Mouse (Mus musculus) thymus, postnatal 0 days (tissue): ENCODE data around the gene Guk1. TPM values are rescaled to one million over a fixed set of nuclear protein-coding genes. Genes with fewer than 3 reads are reported as not detected.
A peak's percentile ranks its signal among the peaks of the same experiment; 100 is the strongest.
"Not testable (repeated sequence)": the region's sequence is repeated elsewhere in the genome, so short reads cannot be mapped to it uniquely, and the experiment has no call there.

Experiments used
- DNase-seq: peaks from one replicate; pipeline ENCODE4 v3.0.0-alpha.2; 2015; ENCODE audit warnings: low spot score
- polyA plus RNA-seq: library from polyadenylated mRNA; unstranded; fragments of >200 nt; fragmentation: Nextera tagmentation; extraction: Ambion mirVana; gene quantifications from 2 replicates; pipeline ENCODE4 v1.2.1, GENCODE M21; 2015

Gene Guk1
- polyA plus RNA-seq, 1 experiment from 2014 or later: 92.3 TPM

DNA sequence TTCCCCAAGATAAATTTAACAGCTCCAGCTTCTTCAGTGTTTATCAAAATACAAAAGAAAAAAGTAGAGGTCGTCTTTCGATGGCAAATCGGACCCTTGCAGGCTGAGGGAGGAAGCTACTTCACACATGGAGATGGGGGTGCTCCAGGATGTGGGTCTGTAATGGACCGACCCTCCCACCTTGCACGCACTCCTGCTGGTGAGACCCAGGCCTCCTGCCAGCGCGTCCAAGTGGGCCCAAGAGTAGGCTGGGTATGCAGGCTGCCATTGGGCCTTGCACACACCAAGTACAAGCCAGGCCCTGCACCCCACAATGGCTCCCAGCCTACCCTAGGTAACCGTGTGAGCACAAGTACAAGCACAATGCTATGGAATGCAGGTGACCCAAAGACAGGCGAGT is 19.5 kb upstream of the Guk1 start:
- DNase-seq: not testable (repeated sequence)

DNA sequence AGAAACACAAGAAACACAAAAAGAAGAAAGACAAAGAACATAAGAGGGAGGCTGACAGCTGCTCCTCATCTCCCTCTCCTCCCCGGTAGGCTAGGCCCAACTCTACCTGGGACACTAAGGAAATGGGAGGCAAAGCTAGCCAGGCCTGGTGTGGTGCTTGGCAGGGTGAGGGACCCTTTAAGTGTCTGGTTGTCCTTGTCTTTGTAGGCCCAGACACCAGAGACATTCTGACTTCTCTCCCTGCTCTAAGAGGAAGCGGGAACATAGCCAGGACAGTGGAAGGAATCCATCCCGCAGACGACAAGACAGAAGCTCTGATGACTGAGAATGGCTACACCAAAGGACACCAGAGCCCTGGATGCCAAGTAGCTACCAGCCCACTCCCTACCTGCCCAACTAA is 18.0 kb upstream of the Guk1 start:
- no peak for DNase-seq

DNA sequence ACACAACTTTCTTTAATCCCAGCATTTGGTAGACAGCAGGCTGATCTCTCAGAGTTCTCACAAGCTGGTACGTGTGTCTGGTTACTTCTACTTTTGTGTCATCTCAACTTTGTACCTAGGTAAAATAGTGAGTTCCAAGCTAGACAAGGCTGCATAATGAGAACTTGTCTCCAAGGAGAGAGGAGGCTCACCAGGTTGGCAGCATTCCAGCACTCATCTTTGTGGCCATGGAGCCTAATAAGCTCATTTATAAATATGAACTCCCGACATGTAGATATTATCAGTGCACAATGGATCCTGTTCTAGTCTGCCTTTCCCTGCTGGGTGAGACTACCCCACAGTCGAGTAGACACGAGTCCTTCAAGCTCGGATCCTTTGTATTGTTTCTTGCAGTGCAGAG is 17.6 kb upstream of the Guk1 start:
- no peak for DNase-seq

DNA sequence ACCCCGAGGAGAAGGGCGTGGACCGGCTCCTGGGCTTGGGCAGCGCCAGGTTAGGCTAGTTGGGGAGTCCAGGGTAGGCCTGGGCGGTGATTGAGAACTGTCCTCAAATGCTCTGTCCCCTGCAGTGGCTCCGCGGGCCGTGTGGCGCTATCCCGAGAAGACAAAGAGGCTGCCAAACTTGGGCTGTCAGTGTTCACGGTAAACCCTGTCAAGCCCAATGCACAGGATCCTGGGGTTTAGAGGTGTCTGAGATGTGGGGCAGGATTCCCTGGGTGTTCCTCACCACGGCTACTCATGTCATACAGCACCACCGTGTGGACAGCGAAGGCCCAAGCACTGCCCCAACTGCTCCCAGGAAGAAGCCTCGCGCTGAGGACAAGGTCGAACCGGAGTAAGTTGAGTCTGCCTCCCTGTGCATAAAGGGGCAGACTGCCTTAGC is 17.0 kb upstream of the Guk1 start:
- peak; percentile 52 for DNase-seq

DNA sequence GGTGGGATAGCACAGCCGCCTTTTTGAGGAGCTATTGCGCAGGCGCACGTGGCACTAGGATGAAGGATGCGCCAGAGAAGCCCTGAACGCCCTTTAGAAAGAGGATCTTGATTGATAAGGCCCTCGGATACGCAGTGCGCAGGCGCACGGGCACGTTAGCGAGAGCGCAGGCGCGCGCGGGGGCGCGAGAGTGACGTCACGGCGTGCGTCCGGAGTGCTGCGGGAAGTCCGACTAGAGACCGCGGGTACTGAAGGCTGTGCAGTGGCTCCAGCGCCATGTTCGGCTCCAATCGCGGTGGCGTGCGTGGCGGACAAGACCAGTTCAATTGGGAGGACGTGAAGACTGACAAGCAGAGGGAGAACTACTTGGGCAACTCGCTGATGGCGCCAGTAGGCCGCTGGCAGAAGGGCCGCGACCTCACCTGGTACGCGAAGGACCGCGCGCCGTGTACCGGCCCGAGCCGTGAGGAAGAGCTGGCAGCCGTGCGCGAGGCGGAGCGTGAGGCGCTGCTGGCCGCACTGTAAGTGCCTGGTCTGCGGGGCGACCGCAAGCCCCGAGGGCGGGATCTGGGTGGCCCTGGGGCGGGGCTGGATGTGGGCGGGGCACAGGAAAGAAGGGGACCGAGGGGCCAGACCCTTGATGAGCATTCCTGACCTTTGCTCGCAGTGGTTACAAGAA is 16.3 kb upstream of the Guk1 start, which contains the start of gene 2310033P09Rik:
TSS of gene 2310033P09Rik (plus strand) at position 169 of the 679 bp plus-strand sequence.
- peak; percentile 95 for DNase-seq

DNA sequence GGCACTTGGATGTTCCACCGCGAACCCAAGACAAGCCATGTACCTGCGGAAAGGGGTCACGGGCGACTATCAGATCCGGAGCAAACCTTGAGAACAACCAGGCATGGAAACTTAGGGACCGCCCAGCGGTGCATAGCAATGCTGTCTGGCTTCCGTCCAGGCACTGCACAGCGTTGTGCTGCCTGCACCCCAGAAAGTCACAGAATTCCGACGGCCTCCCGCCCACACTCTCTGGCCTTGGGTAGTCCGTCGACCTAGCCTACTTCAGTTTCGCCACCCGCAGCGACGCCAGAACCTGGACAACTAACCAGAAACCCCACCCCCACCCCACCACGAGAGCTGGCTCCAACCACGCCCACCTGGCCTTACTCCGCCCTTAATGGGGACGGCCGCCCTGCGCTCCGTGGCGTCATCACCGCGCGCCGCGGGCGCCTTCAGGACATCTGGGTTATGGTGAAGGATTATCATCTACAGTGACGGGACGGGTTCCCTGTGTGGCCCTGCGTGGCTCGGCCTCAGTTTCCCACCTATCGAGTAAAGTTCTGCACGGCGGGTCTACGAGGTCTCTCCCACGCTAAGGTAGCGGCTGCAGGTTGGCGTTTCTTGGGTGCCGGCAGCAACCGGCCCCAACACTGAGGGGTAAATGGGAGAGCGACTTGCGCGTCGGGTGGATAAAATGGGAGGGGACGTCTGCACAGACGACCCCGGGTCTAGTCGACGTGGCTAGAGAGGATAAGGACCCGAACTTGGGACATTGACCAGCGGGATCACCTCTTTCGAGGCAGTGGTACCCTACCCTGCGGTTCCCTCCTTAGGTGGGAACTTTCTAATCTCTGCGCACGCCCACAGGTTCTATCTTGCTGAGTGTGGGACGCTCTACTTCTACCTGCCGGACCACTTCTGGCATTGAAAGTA is 10.3 kb upstream of the Guk1 start, which contains the start of gene Mrpl55:
TSS of gene Mrpl55 (plus strand) at position 406 of the 915 bp plus-strand sequence.
- peak; percentile 94 for DNase-seq

DNA sequence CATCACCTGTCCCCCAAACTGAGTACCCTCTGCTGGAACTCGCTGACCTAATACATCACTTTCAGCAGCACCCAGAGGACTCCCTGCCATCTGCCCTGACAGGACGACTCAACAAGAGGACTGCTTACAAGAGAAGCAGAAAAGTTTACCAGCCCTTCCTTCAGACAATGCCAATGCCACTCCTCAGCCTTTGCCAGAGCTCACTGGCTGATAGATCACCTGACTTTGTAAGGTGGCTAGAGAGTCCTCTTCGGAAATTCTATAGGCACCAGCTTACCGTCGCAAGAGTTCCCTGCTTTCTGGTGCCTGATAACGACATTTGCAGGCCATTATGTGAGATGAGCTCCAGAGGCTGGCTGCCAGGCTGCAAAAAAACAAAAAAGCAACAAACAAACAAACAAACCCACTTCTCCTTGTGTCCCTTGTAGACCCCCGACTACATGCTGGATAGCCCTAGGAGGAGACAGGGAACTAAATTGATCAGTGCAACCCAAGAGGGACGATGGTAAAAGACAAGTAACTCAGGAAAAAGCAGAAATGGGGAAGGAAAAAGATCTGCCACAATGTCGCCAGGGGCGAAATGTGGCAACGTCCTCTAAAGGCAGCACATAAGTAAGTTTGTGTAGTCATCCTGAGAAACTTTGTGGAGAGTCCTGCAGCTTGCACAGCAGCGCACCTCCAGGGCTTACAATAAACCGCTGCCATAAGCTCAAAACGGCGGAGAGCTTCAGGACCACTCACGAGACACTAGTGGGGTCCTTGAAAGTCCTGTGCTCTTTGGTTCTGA is 9.4 kb upstream of the Guk1 start:
- DNase-seq: no peak

DNA sequence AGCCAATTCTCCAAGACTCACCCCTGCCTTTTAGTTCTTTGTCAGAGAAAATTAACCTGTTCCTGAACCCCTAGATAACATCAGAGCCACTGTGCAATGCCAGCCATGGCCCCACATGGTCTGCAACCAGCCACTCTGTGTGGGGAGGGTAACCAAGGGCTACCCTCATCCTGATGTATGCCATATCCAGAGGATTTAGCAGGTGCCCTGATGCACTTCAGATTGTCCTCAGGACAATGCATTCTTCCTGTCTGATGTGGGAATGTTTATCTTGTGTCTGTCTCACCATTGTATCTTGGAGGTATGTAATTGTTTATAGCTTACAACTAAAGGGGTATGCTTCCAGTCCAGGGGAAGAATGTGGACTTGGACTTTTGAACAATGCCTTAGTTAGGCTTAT is 4.2 kb upstream of the Guk1 start:
- no peak for DNase-seq

DNA sequence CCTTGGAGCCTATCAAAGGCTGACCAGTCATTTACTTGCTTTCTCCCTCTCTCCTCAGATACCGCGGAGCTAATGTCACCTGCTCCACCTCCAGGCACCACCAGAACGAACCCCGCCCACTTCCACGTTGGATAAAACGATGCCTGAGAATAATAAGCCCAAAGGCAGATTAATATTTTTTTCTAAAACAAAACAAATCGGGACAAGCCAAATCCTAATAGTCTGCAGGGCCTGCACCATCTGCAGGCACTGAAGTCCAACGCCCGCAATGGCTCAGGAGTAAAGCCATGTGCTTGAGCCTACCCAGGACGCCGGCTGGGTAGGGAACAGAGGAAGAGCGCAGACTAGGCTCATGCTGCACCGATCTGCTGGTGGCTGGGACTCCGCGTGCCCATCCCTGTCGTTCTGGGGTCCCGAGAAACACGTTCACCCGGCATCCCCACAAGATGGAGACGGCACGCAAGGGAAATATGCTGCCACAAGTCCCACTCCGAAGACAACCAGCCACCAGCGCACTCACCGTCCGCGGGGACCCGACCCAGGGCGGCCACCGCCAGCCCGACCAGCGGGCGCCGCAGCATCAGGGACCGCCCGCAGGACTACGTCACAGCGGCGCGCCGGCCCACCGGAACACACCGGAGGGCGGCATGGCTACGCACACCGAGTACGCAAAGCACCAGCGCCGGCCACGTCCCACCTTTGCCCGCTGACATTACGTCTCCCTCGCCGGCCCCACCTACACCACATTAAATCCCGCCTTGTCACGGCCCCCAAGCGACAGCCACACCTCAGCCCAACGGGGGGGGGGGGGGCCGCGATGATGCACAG is 567 bp downstream of the Guk1 start:
- DNase-seq: peak; percentile 89

DNA sequence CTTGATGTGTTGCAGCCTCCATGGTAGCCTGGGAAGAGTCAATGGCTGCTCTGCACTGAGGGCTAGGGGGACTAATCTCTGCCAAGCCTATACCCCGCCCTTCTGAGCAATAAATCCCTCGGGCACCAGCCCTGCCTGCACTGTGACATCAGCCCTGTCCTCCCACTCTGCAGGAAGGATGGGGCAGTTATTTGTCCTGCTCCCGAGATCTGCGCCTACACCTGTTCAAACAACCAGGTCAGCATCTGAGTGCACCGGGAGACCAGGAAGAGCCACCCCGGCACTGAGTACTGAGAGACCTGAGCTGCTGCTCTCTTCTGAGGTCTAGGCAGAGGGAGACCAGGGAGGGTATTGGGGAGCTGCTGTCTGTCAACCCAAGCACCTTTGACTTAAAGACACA is 4.3 kb downstream of the Guk1 start:
- no peak for DNase-seq

DNA sequence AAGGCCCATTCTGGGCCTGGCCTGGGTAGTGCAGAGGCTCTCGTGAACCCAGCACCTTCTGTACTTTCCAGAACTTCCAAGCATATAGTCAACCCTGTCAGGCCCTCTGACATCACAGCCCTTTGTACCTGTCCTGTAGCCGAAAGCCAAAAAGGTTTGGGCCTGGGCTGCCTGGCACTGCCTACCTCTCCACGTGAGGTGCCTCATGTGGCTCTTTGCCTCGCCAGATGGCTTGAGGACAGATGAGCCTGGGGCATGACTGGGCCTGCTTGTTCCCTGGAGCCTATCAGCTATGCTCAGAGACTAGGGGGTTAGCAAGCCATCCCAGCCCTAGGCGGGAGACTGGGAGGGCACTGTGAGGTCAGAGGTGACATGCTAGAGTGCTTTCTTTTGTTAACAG is 6.5 kb downstream of the Guk1 start:
- DNase-seq: no peak

DNA sequence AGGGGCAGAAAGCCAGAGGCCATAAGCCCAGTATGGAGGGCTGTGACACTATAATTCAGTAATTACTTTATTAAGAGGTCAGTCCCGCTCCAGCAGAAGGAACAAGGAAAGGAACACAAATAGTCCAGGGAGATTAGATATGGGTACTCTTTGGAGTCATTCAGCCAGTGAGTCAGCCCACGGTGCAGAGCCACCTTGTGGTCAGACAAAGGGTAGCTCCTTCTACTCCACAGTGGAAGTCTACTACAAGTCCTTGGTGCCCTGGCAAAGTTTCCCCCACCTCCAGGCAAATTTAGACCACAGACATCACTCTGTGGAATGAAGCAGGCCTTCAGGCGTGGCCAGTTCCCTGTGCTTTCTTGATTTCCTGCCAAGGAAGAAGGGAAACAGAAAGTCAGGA is 8.2 kb downstream of the Guk1 start:
- DNase-seq: peak; percentile 36

DNA sequence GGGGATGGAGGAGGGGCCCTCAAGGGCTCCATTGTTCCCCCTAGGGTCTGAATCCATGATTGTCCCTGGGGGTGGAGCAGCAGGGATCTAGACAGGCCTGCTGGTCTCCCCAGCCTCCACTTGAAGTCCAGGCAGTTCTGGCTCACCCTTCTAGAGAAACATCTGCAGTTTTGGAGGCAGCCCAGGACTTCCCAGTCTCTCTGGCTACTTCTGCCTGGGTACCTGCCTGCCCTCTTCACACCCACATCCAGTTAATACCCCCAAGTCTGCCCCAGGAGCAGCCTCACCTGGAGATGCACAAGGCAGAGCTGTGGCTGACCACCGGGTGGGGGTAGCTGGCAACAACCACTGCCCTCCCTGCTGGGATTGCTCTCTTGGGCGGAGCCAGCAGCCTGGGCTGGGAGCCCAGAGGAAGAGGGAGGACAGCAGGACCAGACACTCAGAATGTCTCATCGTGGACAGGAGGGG is 9.1 kb downstream of the Guk1 start, which contains the start of gene Gjc2:
TSS of gene Gjc2 (minus strand) at position 350 of the 468 bp plus-strand sequence.
- no peak for DNase-seq

DNA sequence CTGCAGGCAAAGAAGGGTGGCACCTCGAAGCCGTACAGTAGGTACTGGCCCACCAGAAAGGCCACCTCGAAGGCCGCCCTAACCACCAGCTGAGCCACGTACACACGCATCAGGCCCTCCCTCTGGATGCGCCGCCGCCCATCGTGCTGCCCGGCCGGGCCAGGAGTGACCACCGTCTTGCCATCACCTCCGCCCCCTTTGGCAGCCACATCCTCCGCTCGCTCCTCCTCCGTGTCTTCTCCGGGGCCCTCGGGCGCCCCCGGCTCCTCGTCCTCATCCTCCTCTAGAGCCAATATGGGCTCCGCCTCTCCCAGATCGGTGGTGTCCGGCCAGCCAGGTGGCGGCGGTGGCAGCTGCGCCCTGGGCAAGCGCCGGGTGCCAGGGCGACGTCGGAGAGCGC is 15.1 kb downstream of the Guk1 start:
- no peak for DNase-seq

DNA sequence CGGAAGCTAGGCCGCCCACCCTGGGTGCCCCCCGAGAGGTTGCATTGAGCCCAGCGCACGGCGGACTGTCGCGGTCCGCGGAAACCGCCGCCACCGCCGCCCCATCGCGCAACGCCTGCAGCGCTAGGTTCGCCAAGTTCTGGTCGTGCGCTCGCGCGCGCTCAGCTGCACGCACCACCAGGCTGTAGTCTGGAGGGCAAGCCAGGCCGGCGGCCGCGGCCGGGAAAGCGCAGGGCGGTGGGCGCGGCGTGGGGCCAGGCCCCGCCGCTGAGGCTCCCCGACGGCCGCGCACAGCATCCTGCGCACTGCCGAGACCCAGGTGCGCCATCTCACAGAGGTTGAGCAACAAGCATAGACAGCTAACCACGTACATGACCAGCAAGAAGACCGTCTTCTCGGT is 15.5 kb downstream of the Guk1 start:
- no peak for DNase-seq

DNA sequence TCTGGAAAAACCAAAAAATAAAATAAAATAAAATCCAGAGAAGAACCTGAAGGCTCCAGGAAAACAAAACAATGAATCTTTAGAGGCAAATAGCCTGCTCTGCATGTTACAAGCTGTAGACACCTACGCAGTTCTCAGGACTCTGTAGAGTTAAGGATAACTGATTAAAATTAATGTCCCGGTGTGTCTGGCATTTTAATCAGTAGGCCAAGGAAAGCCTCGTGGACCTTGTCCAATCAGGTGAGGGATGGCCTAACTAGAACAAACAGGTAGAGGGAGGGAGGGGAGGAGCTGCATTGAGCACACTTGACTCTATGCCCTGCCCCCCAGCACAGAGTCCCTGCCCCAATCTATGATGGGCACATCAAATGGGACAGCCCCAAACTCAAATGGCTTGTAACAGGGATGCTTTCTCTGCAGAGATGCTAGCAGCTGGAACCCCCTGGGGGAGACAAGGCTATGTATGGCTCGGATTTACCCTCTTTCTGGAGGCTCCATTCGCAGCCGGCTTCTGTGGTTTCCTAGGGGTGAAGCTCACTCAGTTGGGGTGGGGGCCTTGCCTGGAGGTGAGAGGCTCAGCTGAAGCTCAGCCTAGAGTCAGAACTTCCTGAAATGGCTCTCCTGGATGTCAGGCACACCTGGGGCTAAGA is 17.7 kb downstream of the Guk1 start:
- DNase-seq: no peak

DNA sequence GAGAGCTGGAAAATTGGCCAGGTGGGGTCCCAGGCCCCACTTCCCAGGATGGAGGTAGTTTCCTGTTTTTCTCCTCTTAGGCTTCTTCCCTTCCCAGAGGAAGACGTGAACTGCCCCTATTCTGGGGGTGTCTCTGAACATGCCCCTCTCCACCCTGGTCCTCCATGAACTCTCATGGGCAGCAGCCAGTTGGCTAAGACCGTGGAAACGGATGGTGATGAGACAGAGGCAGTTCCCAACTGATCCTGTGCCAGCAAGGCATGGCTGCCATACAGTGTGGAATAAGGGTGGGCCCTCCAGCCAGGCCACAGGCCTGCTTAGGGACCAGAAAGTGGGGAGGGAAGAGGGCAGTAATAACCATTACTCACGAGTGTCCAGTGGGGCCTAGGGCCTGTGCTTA is 21.5 kb downstream of the Guk1 start:
- DNase-seq: no peak

DNA sequence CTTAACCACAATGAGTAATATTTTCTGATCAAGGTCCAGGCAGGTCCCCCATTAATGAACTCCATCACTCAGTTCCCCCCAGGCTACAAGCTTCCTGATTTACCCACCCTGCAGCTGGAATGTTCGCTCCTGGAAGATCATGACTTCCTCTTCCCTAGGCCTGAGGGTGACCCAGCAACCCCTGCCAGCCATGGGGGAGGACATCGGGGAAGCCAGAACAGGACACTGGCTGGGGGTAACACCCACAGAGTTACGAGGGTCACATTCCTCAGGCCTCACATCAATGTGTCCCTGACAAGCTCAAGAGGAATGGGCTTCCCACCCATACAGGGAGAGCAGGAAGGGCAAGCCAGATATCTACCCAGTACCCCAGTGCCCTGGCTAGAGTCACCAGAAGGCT is 22.2 kb downstream of the Guk1 start:
- DNase-seq: no peak

DNA sequence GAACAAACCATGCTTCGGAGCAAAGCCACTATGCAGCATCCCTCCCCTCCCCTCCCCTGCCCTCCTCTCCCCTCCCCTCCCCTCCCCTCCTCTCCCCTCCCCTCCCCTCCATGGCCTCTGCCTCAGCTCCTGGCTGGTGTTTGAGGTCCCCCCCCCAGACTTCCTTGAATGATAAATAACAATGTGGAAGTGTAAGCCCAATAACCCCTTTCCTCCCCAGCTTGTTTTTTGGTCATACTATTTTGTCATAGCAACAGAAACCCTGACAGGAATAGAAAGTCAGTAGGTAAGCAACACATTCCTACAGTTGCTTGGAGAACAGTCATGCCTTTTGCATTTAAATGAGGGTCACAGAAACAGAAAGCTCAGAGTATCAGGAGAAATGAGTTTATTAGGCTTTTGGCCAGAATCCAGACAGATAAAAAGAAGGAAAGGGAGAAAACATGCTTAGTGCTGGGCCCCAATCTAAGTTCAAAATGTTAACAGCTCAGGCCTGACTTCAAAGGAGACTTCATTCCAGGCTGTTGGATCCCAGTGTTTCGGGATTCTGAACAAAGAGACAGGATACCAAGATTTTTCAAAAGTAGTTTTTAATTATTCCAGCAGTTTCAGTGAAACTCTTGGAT is 26.3 kb downstream of the Guk1 start:
- no peak for DNase-seq

DNA sequence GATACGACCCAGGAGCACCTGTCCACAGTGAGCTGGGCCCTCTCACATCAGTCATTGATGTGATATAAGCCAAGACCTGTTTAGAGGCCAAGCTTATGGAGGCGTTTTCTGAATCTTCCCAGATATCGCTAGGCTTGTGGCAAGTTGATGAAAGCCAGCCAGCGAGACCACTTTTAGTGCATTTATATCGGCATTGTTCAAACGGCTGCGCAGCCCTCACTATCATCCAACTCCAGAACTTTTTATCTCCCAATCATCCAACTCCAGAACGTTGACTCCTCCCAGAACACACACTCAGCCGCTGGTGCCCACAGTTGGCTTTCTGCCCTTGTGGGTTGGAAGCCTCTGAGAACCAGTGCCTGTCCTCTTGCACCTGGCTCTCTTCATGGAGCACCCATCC is 27.6 kb downstream of the Guk1 start:
- no peak for DNase-seq
